Mouse (Mus musculus) fibroblast of lung, adult 2 months (primary cell): ENCODE results near the gene Pard6b.

Source experiments
- DNase-seq: peaks from one replicate; pipeline ENCODE4 v3.0.0-alpha.2; 2011; ENCODE audit warnings: low read depth

Pard6b gene

GRCm38 (mm10) chr2:168137161-168137560 is 56.4 kb downstream of the Pard6b start:
- DNase-seq, result no peak

- DNase-seq, result no peak
Observed at GRCm38 (mm10) chr2:168143794-168144193, 63.0 kb downstream of the Pard6b start.

GRCm38 (mm10) chr2:168145437-168145836 is 64.6 kb downstream of the Pard6b start:
- no peak for DNase-seq

- DNase-seq, result no peak
Observed at GRCm38 (mm10) chr2:168147722-168148432, 67.1 kb downstream of the Pard6b start.

- DNase-seq, result no peak
Observed at GRCm38 (mm10) chr2:168149241-168149640, 68.4 kb downstream of the Pard6b start.
